Mouse (Mus musculus) liver, embryonic 12.5 days (tissue): ENCODE measurements at regions not wholly inside any gene's neighbourhood (a gene's known extent, or its start where the extent isn't known, plus 50 kb on each side); places are given as distances from the start of the nearest gene placed in this dataset.

Experiments
- ATAC-seq: fragments of 200-750 bp; cut with Nextera tagmentation; 2 replicates; pipeline ENCODE4 v1.8.0; 2017; ENCODE audit warnings: moderate number of reproducible peaks, mild to moderate bottlenecking, moderate library complexity
- H3K27ac ChIP-seq: fragments of 300-500 bp; sonication (generic); 2 replicates; pipeline ENCODE4 v1.5.1; 2016; ENCODE audit warnings: mild to moderate bottlenecking
- H3K27me3 ChIP-seq: fragments of 300-500 bp; sonication (generic); replicated peaks from 2 replicates; pipeline ENCODE4 v1.6.1; 2016; ENCODE audit warnings: mild to moderate bottlenecking, moderate library complexity
- H3K36me3 ChIP-seq: fragments of 300-500 bp; sonication (generic); 2 replicates; pipeline ENCODE4 v1.6.1; 2016; ENCODE audit warnings: mild to moderate bottlenecking, moderate library complexity
- H3K4me1 ChIP-seq: fragments of 300-500 bp; sonication (generic); 2 replicates; pipeline ENCODE4 v1.6.1; 2016
- H3K4me2 ChIP-seq: fragments of 300-500 bp; sonication (generic); 2 replicates; pipeline ENCODE4 v1.6.1; 2016; ENCODE audit warnings: mild to moderate bottlenecking, moderate library complexity
- H3K4me3 ChIP-seq: fragments of 300-500 bp; sonication (generic); 2 replicates; pipeline ENCODE4 v1.5.1; 2016; ENCODE audit warnings: mild to moderate bottlenecking, moderate library complexity
- H3K9ac ChIP-seq: fragments of 300-500 bp; sonication (generic); 2 replicates; pipeline ENCODE4 v1.6.1; 2016; ENCODE audit warnings: mild to moderate bottlenecking, moderate library complexity
- H3K9me3 ChIP-seq: fragments of 300-500 bp; sonication (generic); replicated peaks from 2 replicates; pipeline ENCODE4 v1.6.1; 2016; ENCODE audit warnings: mild to moderate bottlenecking, moderate library complexity
- WGBS: fragments of 180-500 bp; shearing (Covaris S2); methylation state at CpG from one replicate; pipeline ENCODE4 v1.1.7; 2016; ENCODE audit not compliant: insufficient replicate concordance; 5-methylcytosine and 5-hydroxymethylcytosine counted together

DNA sequence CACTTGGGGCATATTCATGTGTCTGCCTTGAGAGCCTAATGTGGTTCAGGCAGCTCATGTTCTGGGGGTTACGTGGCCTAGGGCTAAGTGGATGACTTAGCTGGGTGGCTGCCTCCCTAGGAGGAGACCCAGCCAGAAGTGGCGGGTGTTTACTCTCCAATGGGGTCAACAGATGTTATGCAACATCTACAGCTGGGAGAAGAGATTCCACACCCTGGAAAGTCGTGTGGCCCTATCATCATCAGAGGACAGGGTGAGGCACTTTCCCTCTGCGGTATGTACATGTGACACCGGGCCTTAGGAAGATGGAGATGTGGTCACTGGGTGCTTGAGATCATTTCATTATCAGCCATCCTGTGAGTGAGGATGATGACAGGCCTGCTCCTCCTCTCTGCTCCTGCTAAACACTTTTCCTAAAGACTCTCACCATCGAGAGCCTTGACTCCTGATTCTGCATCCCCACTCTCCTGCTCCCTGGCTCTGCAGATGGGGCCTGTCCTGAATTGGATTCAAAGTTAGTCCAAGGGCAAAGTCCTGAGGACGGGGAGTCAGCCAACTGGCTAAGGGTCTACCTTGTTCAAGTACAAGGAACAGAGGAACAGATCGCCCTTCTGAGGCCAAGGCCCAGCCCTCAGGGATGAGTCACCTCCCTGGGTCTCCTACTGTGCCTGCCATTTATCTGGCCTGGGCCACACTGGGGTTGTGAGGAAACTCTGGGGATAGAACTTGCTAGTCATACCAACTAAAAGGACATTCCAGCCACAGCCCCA is 99.8 kb upstream of the Cops8 start:
- no peak overlapping the region for H3K4me3 ChIP-seq
- H3K9ac ChIP-seq, result no peak overlapping the region
- no peak overlapping the region for H3K27ac ChIP-seq
- H3K9me3 ChIP-seq, result 0 out of 2 replicates have a peak, but pooled peaks cover 5% of the 10 kb centered on the region
- peaks cover 8% of the 10 kb centered on the region; the same call in 1 of the 2 replicates for H3K4me1 ChIP-seq
- H3K27me3 ChIP-seq, result no peaks in the 10 kb centered on the region
- no peak for ATAC-seq
- no peaks in the 10 kb centered on the region for H3K36me3 ChIP-seq
- H3K4me2 ChIP-seq, result no peak overlapping the region
- WGBS, result 57% methylated on average over 8 of the region's 8 CpGs

DNA sequence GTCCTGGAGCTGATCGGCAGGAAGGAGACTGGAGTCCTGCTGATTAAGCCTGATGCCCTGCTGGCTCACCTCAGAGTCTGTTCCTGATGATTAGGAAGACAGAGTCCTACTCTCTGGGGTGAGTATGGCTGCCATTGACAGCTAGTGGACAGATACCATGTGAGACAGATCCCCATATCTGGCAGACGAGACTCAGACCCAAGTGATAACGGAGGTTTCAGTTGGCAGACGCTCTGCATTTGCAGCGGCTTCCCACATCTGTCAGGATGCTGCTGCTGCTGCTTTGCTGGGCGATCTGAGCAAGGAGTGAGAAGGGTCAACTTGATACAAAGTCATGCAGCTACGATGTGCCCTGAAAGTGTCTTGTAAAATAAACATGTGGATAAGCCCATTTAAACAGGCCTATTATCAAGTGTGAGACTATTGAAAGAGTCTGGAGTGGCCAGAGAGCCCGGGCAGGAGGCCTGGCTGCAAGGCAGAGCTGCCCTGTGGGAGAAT is 98.1 kb upstream of the Cops8 start:
- peak; percentile 47; the same call in 1 of the 2 replicates for ATAC-seq
- 0 out of 2 replicates have a peak, but pooled peaks cover 1% of the 10 kb centered on the region for H3K9me3 ChIP-seq
- WGBS, result 15% methylated on average over 8 of the region's 8 CpGs

DNA sequence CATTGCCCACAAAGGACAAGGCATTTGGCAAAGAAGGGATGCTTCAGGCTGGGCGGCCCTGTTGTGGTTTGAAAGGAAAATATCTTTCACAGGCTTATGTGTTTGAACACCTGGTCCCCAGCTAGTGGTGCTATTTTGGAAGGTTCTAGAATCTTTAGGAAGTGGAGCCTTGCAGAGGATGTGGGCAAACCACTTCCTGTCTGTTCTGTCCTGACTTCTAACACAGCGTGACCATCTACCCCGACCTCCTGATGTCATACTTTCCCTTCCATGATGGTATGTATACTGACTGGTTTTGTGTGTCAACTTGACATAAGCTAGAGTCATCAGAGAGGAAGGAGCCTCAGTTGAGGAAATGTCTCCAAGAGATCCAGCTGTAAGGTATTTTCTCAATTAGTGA is 97.2 kb upstream of the Cops8 start:
- Histone ChIP-seq H3K4me2 (no peak overlapping the region), H3K27me3 (no peaks in the 10 kb centered on the region), H3K9me3 (no peaks in the 10 kb centered on the region), H3K4me3 (no peak overlapping the region), H3K9ac (no peak overlapping the region), H3K27ac (no peak overlapping the region), H3K4me1 (peaks cover 8% of the 10 kb centered on the region; the same call in 1 of the 2 replicates), H3K36me3 (no peaks in the 10 kb centered on the region)
- 29% methylated on average over 3 of the region's 3 CpGs for WGBS
- ATAC-seq, result no peak

More for the DNA sequence above, 98.1 kb upstream of the Cops8 start:
- Histone ChIP-seq H3K9ac (no peak overlapping the region), H3K36me3 (no peaks in the 10 kb centered on the region), H3K4me2 (no peak overlapping the region), H3K4me3 (no peak overlapping the region), H3K4me1 (peaks cover 8% of the 10 kb centered on the region; the same call in 1 of the 2 replicates), H3K27ac (no peak overlapping the region), H3K27me3 (no peaks in the 10 kb centered on the region)

DNA sequence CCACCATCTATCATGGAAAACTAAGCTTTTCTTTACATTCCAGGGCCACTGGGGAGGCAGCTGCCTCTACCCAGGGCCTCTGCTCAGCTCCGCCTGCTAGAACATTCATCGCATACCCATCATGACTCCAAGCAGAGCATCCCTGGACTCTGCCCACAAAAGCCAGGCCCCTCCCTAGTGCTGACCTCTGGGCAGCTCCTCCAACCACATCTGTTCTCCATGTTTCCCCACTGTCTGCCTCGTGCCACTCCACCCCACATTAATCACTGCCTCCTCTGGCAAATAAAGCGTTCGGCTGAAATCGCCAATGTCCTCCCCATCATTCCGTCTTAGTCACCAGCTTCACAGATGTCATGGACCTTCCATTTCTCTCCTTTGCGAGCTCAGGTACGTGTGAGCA is 96.2 kb upstream of the Cops8 start:
- 74% methylated on average over 9 of the region's 9 CpGs for WGBS
- no peak overlapping the region for H3K27ac ChIP-seq

DNA sequence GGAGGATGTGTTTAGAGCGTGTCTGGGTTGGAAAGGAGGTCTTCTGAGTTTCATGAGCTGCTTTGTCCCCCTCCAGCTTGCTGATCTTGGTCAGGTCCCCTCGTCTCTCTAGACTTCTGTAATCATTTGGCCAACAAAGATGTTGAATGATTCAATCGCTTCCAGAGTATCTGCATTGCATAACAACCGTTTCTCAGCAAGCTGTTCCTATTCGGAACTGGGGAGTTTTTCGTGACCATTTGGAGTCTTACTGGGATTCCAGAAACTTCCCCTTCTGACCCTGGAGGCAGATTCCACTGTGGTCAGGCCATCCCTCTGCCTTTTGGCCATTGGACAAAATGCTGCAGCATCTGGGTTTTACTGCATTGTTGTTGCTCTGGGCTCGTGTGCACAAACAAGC is 93.4 kb upstream of the Cops8 start:
- no peak overlapping the region for H3K27ac ChIP-seq
- ATAC-seq, result no peak
- H3K27me3 ChIP-seq, result no peaks in the 10 kb centered on the region
- no peaks in the 10 kb centered on the region for H3K9me3 ChIP-seq
- no peak overlapping the region for H3K9ac ChIP-seq
- no peak overlapping the region for H3K4me3 ChIP-seq
- peaks cover 2% of the 10 kb centered on the region; the same call in 1 of the 2 replicates for H3K4me1 ChIP-seq
- no peaks in the 10 kb centered on the region for H3K36me3 ChIP-seq
- 61% methylated on average over 7 of the region's 7 CpGs for WGBS
- no peak overlapping the region for H3K4me2 ChIP-seq

More for the DNA sequence above, 96.2 kb upstream of the Cops8 start:
- H3K9me3 ChIP-seq, result no peaks in the 10 kb centered on the region
- ATAC-seq, result no peak
- H3K27me3 ChIP-seq, result no peaks in the 10 kb centered on the region
- H3K4me3 ChIP-seq, result no peak overlapping the region
- H3K36me3 ChIP-seq, result no peaks in the 10 kb centered on the region
- no peak overlapping the region for H3K4me2 ChIP-seq
- H3K9ac ChIP-seq, result no peak overlapping the region
- peaks cover 8% of the 10 kb centered on the region; the same call in 1 of the 2 replicates for H3K4me1 ChIP-seq

DNA sequence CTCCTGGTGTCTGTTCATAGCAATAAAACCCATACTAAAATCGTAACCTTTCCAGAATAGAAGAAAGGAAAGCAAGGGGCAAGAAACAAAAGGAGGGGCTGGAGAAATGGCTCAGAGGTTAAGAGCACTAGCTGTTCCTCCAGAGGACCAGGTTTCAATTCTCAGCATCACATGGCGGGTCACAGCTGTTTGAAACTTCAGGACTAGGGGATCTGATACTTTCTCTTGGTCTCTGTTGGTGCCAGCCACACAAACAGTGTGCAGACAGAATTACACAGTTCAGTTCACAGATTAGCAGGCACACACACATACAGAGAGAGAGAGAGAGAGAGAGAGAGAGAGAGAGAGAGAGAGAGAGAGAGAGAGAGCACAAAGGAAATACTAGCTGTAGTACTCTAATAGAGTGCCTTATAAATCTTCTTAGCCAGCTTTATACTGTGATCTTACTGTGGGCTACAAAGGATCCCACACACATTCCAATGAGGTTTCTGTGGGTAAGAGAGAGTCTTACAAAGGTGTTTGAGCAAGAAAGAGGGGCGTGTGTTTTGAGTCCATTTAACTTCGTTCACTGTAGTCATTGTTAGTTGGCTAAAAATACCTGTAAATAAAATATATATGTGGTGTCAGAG is 89.2 kb upstream of the Cops8 start:
- no peaks in the 10 kb centered on the region for H3K9me3 ChIP-seq
- H3K27me3 ChIP-seq, result no peaks in the 10 kb centered on the region
- H3K4me1 ChIP-seq, result no peaks in the 10 kb centered on the region
- WGBS, result 57% methylated on average over 4 of the region's 4 CpGs
- ATAC-seq, result no peak
- H3K27ac ChIP-seq, result no peak overlapping the region
- no peak overlapping the region for H3K9ac ChIP-seq
- no peak overlapping the region for H3K4me3 ChIP-seq
- no peak overlapping the region for H3K4me2 ChIP-seq
- H3K36me3 ChIP-seq, result no peaks in the 10 kb centered on the region

DNA sequence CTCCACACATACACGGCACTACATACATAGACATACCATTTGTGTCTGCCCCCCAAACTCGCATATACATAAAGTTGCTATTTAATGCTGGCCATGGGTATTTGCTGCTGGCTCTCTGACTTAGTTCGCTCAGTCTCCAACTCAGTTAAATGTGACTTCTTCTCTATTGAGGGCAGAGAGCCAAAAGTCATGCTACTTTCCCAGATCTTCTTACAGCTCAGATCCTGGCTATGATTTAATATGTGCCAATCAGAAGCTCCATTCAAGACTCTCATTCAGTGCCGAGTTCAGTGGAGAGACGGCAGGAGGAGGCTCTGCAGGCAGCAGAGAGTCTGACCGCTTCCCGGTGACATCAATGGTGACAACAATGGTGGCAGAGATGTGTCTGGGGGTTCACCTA is 88.6 kb upstream of the Cops8 start:
- Histone ChIP-seq H3K27me3 (no peaks in the 10 kb centered on the region), H3K36me3 (no peaks in the 10 kb centered on the region), H3K4me1 (no peaks in the 10 kb centered on the region), H3K9me3 (no peaks in the 10 kb centered on the region), H3K9ac (no peak overlapping the region), H3K4me3 (no peak overlapping the region), H3K27ac (no peak overlapping the region), H3K4me2 (no peak overlapping the region)
- no peak for ATAC-seq
- 74% methylated on average over 7 of the region's 7 CpGs for WGBS

DNA sequence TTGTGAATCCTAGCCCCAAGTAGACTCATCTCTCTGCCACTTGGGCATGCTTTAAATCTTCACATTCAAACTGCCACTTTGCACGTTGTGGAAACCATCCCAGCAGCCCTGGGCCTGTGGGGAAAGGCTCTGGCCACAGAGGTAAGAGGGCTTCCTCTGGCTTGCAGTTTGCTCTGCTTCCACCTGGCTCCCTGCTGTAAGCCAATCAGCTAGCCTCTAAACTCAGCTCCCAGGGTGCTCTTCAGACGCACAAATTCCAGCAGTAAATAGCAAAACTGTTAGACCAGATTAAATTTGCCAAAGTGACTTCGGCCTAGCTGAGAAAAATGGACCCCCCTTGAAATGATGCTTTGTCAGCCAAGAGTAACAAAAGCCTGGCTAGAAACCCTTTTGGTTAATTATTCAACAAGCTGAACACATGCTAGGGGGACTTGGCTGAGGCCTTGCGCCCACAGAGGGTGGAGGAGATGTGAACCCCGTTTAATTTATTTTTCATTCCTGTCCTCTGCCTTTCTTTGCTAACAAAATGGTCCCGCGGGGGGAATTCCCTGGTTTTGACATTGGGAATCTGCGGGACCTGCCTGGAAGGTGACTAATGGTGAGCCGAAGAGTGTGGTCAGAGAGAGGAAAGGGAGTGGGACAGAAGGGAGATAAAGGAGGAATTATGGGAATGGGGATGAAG is 84.1 kb upstream of the Cops8 start:
- WGBS, result 52% methylated on average over 9 of the region's 9 CpGs
- no peak for ATAC-seq

DNA sequence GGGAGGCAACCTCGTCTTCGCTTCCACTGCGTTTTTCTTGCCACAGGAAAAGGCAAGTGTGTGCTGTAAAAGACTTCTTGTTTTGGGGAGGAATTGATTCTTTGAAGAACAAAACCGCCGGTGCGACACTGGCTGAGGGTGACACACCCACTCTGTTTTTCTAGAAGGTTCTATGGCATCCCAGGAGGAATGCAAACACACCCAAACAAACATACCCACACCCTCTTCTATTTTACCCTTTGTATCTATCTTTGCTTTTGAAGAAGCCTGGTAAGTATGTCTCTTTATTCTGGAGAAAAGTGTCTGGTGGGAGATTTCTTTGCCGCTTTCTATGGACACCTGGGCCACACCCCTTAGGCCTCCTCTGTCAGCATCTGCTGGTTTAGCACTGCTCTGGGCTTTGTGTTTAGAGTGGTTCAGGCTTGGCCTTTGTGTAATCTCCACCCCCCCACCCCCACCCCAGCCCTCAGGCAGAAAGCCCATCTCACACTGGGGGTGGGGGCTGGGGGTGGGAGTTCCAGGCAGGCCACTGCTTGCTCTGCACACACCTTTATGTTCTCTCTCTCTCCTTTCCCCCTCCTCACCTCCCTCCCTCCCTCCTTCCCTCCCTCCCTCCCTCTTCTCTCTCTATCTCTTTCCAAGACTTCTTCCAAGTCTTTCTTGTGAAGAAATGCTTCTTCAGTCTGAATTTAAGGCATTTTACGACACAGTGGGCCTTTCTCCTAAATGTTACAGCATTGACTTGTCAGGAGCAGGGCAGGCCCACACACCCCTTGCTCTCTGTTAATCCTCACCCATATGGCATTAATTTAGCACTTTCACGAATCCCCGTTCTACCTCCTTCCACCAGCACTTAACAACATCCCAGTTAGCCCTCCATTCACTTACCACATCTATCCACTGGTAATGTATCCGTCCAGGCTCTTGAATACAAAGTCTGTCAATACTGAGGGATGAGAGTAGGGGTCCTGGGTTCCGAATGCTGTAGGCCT is 83.2 kb upstream of the Cops8 start:
- Histone ChIP-seq H3K4me2 (no peak overlapping the region), H3K4me3 (no peak overlapping the region), H3K27me3 (no peaks in the 10 kb centered on the region), H3K4me1 (no peaks in the 10 kb centered on the region), H3K9me3 (no peaks in the 10 kb centered on the region), H3K27ac (no peak overlapping the region), H3K9ac (no peak overlapping the region), H3K36me3 (no peaks in the 10 kb centered on the region)
- no peak for ATAC-seq
- WGBS, result 62% methylated on average over 12 of the region's 12 CpGs

More for the DNA sequence above, 84.1 kb upstream of the Cops8 start:
- no peaks in the 10 kb centered on the region for H3K9me3 ChIP-seq
- H3K4me3 ChIP-seq, result no peak overlapping the region
- no peaks in the 10 kb centered on the region for H3K4me1 ChIP-seq
- H3K4me2 ChIP-seq, result no peak overlapping the region
- no peaks in the 10 kb centered on the region for H3K36me3 ChIP-seq
- H3K27me3 ChIP-seq, result no peaks in the 10 kb centered on the region
- no peak overlapping the region for H3K9ac ChIP-seq
- H3K27ac ChIP-seq, result no peak overlapping the region

DNA sequence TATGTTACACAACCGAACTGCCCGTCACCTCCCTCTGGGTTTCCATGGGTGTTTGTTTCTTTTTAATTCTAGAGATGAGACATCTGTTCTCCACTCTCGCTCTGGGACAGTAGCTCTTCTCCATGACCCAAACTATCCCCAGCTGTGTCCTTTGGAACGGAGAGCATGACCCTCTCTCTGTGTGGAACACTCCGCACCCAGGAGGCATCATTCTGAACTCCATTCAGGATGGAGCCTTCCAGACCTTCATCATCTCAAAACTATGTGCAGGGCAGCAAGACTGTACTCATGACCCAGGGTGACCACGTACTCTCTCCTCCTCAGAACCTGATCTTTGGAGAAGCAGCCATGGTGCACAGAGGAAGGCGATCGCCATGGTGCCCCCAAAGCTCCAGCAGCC is 80.5 kb upstream of the Cops8 start:
- WGBS, result 68% methylated on average over 8 of the region's 8 CpGs
- Histone ChIP-seq H3K27me3 (no peaks in the 10 kb centered on the region), H3K4me1 (no peaks in the 10 kb centered on the region), H3K9me3 (no peaks in the 10 kb centered on the region), H3K36me3 (no peaks in the 10 kb centered on the region), H3K4me3 (no peak overlapping the region), H3K9ac (no peak overlapping the region), H3K4me2 (no peak overlapping the region), H3K27ac (no peak overlapping the region)
- ATAC-seq, result no peak

DNA sequence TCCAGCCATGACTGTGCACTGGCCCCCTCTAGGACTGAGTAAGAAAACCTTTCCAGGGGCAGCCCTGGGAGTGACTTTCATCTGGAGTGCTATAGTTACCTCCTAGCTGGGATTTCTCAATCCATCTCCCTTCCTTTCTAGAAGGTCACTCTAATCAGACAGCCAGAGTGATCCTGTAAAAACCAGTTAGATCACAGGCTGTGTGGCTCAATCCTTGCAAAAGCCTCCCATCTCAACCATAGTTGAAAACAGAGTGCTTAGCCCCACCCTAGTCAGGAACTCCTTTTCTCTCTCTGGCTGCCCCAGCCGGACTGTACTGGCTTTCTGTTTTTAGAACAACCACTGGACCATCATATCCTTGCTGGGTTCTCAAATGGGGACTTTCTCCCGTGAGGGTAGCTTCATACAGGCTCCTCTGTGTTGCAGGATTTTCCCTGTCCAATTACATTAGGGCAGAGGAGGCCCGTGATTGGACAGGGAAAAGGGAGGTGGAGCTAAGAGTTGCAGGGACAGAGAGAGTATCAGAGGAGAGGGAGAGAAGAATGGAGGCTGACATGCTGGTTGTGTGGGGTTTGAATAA is 78.0 kb upstream of the Cops8 start:
- Histone ChIP-seq H3K4me3 (no peak overlapping the region), H3K4me1 (no peaks in the 10 kb centered on the region), H3K9ac (no peak overlapping the region), H3K36me3 (no peaks in the 10 kb centered on the region), H3K4me2 (no peak overlapping the region), H3K27ac (no peak overlapping the region), H3K9me3 (no peaks in the 10 kb centered on the region), H3K27me3 (no peaks in the 10 kb centered on the region)
- WGBS, result 19% methylated on average over 3 of the region's 3 CpGs
- ATAC-seq, result no peak
